Mouse (Mus musculus) stomach, embryonic 15.5 days (tissue): Measurements from ENCODE around the gene Plekhm1. TPM values are rescaled to one million over a fixed set of nuclear protein-coding genes. Genes with fewer than 3 reads are reported as not detected.
"Not testable (repeated sequence)": the region's sequence is repeated elsewhere in the genome, so short reads cannot be mapped to it uniquely, and the experiment has no call there.

Experiments used
- ATAC-seq: fragments of 200-750 bp; cut with Nextera tagmentation; 2 replicates; pipeline ENCODE4 v1.8.0; 2017; ENCODE audit warnings: low read depth, moderate number of reproducible peaks, moderate TSS enrichment; ENCODE audit not compliant: insufficient read depth, low FRiP score
- H3K27ac ChIP-seq: fragments of 300-500 bp; sonication (generic); 2 replicates; pipeline ENCODE4 v1.5.1; 2015; ENCODE audit warnings: mild to moderate bottlenecking, inconsistent platforms
- H3K27me3 ChIP-seq: fragments of 300-500 bp; sonication (generic); replicated peaks from 2 replicates; pipeline ENCODE4 v1.6.1; 2015; ENCODE audit warnings: inconsistent platforms
- H3K36me3 ChIP-seq: fragments of 300-500 bp; sonication (generic); 2 replicates; pipeline ENCODE4 v1.6.1; 2015; ENCODE audit warnings: inconsistent platforms
- H3K4me1 ChIP-seq: fragments of 300-500 bp; sonication (generic); 2 replicates; pipeline ENCODE4 v1.6.1; 2015; ENCODE audit warnings: inconsistent platforms
- H3K4me2 ChIP-seq: fragments of 300-500 bp; sonication (generic); 2 replicates; pipeline ENCODE4 v1.6.1; 2015; ENCODE audit warnings: mild to moderate bottlenecking, inconsistent platforms
- H3K4me3 ChIP-seq: fragments of 300-500 bp; sonication (generic); replicated peaks from 2 replicates; pipeline ENCODE4 v1.5.1; 2015; ENCODE audit warnings: inconsistent platforms
- H3K9ac ChIP-seq: fragments of 300-500 bp; sonication (generic); 2 replicates; pipeline ENCODE4 v1.6.1; 2015; ENCODE audit warnings: inconsistent platforms
- H3K9me3 ChIP-seq: fragments of 300-500 bp; sonication (generic); 2 replicates; pipeline ENCODE4 v1.6.1; 2016; ENCODE audit warnings: inconsistent platforms
- whole genome bisulfite sequencing: fragments of 180-500 bp; shearing (Covaris S2); methylation state at CpG from one replicate; pipeline ENCODE4 v1.1.7; 2015; 5-methylcytosine and 5-hydroxymethylcytosine counted together
- polyA plus RNA-seq: library from polyadenylated mRNA; unstranded; fragments of >200 nt; fragmentation: Nextera tagmentation; extraction: Ambion mirVana; gene quantifications from 2 replicates; pipeline ENCODE4 v1.2.1, GENCODE M21; 2015

Gene Plekhm1
- polyA plus RNA-seq: 5.9 and 6.2 TPM in 2 replicates

DNA sequence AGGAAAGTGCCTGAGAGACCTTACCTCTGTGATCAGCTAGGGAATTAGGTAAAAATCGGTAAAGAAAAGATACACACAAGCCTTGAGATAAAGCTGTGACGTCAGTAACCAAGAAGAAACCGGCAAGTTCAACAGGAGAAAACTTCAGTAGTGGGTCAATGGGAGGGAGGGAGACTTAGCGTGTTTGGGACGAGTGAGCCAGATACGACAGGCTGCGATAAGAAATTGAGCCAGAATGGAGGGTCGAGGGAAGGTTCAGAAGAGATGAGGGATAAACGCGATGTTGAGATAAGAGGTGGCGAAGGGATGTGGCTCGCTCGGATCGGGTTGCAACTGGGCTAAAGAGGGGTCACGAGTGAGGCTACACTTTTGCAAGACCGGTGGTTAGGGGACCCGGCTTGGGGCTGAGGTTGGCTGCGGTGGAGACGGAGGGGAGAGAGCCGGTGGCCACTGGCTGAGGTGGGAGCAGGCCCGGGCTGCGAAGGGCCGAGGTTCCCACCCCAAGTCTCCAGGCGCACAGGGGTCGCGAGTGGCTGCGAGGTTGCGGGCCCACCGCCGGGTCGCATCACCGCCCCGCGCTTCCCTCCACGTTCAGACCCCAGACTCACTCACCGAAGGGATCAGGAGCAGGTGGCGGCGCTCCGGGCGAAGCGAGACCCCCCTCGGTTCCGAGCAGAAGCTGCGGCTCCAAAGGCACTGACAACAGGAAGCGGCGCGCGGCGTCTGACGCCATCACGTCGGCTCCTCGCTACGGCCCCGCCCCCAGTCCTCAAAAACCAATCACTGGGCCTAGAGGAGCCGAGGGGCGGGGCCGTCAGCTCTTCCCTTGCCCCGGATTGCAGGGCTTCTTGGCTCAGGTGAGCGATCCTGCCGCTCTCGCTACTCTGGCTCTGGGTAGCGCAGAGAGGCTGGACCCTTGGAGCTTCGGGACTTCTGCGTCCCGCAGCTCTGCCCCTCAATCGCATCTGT lies at the start of gene Plekhm1:
Plekhm1 (minus strand) TSS at position 707 of the 969 bp plus-strand sequence.
- peak; percentile 97 for ATAC-seq
- Histone ChIP-seq H3K4me2 (peak within 1 kb of the TSS; percentile 94), H3K4me1 (peaks cover 11% of the 10 kb centered on the region; the same call in 1 of the 2 replicates), H3K9me3 (no peaks in the 10 kb centered on the region), H3K4me3 (peak within 1 kb of the TSS; percentile 87), H3K36me3 (no peaks in the 10 kb centered on the region), H3K27me3 (no peaks in the 10 kb centered on the region), H3K27ac (peak within 1 kb of the TSS; percentile 81), H3K9ac (peak within 1 kb of the TSS; percentile 62)
- WGBS: under 1% methylated on average over 67 of the region's 67 CpGs

DNA sequence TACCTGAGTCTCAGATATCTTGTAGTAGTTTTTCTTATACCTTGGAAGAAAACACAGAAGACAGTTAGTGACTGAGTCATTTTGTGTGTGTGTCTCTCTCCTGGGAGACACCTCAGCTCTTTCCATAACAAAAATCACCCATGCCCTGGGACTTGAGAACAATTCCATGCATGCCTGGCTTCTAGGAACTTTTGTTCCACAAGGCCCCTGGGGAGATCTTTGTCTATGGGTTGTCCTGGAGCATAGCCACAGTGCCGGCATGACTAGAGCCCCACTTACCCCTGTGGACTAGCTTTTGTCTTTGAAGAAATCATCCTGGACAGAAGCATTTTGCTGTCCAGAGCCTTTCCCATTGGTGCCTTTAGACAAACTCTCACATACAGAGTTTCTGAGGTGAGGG lies 38.6 kb upstream of the Plekhm1 start:
- not testable (repeated sequence) for ATAC-seq, H3K4me1 ChIP-seq, H3K9ac ChIP-seq, H3K4me2 ChIP-seq, H3K27me3 ChIP-seq, H3K9me3 ChIP-seq, H3K27ac ChIP-seq, H3K36me3 ChIP-seq, H3K4me3 ChIP-seq
- 84% methylated on average over 1 of the region's 1 CpGs for WGBS

DNA sequence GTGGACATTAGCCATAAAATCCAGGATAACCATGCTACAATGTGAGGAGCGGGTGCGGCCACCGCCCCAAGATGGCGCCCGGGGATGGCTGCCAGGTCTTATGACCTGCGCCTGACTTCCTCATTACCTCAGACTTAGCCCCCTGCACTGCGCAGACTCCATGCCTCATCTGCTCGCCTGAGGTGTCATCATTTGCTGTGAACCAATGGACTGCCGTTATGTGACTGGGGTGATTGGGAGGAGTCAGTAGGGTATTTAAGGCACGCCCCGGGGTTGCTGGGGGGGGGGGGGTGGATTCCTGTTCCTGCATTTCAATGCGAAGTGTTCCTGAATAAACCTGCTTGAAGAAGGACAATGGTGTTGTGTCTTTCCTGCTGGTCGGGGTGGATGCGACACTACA lies 37.2 kb upstream of the Plekhm1 start:
- not testable (repeated sequence) for H3K4me2 ChIP-seq, H3K9ac ChIP-seq, H3K4me1 ChIP-seq, H3K27ac ChIP-seq, H3K27me3 ChIP-seq, H3K4me3 ChIP-seq, ATAC-seq, H3K9me3 ChIP-seq, H3K36me3 ChIP-seq
- WGBS: 87% methylated on average over 14 of the region's 14 CpGs

DNA sequence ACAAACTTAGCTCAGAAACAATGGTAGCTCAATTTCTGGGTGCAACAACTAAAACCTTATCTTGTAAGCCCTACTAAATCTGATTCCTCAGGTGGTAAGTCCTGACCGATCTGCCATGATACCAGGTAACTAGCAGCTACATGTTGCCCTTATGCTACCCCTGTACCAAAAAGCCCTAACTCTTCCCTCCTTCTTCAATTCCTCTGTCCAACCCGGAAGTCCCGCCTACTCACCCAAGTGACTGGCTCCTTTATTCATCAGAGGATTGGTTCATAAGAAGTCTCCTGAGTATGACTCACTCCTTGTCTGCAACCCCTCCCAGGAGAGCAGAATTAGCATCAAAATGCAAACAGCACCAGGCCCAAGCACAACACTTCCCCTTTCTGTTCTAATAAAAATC lies 31.2 kb upstream of the Plekhm1 start:
- H3K27ac ChIP-seq: no peak overlapping the region

DNA sequence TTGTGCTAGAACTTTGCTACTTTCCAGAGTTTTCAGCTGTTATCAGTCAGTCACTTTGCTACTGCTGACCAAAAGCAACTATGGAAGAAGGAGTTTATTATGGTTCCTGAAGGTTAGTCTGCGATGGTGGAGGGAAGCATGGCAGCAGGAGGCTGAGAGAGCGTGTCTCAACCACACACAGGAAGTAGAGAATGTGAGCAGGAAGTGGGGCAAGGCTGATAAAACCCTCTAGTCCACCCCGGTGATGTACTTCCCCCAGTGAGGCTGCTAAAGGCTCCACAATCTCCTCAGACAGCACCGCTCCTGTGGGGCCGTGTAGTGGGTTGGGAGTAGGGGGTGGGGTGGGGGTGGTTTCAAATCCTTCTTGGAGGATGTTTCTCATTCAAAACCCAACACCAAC lies 23.8 kb upstream of the Plekhm1 start:
- no peak for ATAC-seq
- H3K27ac ChIP-seq: no peak overlapping the region
- H3K9me3 ChIP-seq: no peaks in the 10 kb centered on the region
- no peak overlapping the region for H3K4me3 ChIP-seq
- H3K36me3 ChIP-seq: no peaks in the 10 kb centered on the region
- no peak overlapping the region for H3K9ac ChIP-seq
- 79% methylated on average over 5 of the region's 5 CpGs for WGBS
- H3K4me1 ChIP-seq: no peaks in the 10 kb centered on the region
- no peak overlapping the region for H3K4me2 ChIP-seq
- no peaks in the 10 kb centered on the region for H3K27me3 ChIP-seq

More for the DNA sequence above, 31.2 kb upstream of the Plekhm1 start:
- ATAC-seq: no peak
- Histone ChIP-seq H3K9me3 (no peaks in the 10 kb centered on the region), H3K36me3 (no peaks in the 10 kb centered on the region), H3K4me3 (no peak overlapping the region), H3K27me3 (no peaks in the 10 kb centered on the region), H3K4me2 (no peak overlapping the region), H3K9ac (no peak overlapping the region), H3K4me1 (no peaks in the 10 kb centered on the region)
- WGBS: 92% methylated on average over 3 of the region's 3 CpGs

DNA sequence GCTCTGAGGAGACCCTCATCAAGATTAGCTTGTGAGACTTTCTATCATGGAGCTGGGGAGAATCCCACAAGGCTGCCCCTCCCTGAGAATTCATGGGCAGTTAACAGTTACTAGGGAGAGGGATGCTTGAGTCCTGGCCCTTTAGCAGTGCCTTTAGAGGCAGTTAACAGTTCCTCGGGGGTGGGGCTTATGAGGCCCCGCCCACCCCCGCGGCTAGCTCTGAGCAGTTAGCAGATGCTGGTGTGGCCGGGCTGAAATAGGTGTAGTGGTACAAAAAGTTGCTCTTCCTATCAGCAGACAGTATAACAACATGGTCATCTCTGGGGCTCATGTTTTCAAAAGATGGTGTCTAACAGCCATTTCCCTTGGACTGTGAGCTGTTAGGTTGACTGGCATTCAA lies 12.5 kb upstream of the Plekhm1 start:
- H3K4me2 ChIP-seq: no peak overlapping the region
- H3K9me3 ChIP-seq: no peaks in the 10 kb centered on the region
- no peaks in the 10 kb centered on the region for H3K36me3 ChIP-seq
- H3K27me3 ChIP-seq: no peaks in the 10 kb centered on the region
- ATAC-seq: no peak
- H3K27ac ChIP-seq: no peak overlapping the region
- H3K9ac ChIP-seq: no peak overlapping the region
- H3K4me3 ChIP-seq: no peak overlapping the region
- WGBS: 15% methylated on average over 5 of the region's 5 CpGs
- H3K4me1 ChIP-seq: no peaks in the 10 kb centered on the region

DNA sequence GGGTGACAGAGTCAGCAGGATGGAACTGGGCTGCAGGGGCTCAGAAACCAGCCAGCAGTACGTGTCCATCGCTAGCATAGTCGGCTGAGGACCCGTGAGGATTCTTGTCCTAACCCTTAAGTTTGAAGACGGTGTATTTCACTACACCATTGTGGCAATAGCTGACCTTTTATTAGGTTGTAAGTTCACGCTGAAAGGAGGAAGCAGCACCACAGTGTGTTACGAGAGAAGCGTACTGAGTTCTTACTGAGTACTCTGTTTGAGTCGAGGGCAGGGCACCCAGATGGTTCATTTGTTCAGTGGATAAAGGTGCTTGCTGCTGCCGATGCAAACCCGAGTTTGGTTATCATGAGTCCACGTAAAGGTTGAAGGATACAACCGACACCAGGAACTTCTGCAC lies 7.2 kb upstream of the Plekhm1 start:
- Histone ChIP-seq H3K4me3 (no peak overlapping the region), H3K4me2 (no peak overlapping the region), H3K4me1 (no peaks in the 10 kb centered on the region), H3K9me3 (no peaks in the 10 kb centered on the region), H3K36me3 (no peaks in the 10 kb centered on the region), H3K9ac (no peak overlapping the region), H3K27ac (no peak overlapping the region), H3K27me3 (no peaks in the 10 kb centered on the region)
- WGBS: 76% methylated on average over 13 of the region's 13 CpGs
- no peak for ATAC-seq

DNA sequence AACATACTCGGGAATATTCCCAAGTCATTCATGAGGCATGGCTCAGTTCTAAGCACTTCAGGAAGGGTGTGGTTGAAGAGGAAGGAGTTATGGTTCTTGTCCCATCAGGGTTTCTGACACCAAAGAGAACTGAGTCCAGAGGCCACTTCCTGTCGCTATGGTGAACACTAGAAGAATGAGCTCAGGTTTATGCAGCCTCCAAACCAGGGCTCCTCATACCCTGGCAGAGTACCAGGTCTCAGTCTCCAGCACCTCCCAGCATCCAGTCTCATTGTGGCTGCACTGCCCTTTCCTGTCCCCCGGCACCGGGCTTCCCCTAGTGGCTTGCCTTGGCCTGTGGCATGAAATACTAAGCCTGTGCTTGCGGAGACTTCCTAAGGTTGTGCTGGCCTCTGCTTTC lies 6.7 kb upstream of the Plekhm1 start:
- 67% methylated on average over 5 of the region's 5 CpGs for WGBS

DNA sequence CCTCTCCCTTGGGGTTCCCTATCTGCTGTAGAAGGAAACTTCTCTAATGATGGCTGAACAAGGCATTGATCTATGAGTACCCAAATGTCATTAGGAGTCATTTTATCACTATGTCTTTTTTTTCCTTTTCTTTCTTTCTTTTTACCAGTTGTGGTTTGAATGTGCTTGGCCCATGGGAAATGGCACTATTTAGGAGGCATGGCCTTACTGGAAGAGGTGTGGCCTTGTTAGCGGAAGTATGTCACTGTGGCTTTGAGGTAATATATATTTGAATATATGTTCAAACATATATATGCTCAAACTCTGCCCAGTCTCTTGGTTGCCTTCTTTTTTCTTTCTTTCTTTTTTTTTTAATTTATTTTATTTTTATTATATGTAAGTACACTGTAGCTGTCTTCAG lies 1.0 kb upstream of the Plekhm1 start:
- 78% methylated on average over 1 of the region's 1 CpGs for WGBS
- Histone ChIP-seq H3K4me1 (peaks cover 11% of the 10 kb centered on the region; the same call in 1 of the 2 replicates), H3K36me3 (no peaks in the 10 kb centered on the region), H3K27ac (peak overlapping the region; percentile 81; the same call in 1 of the 2 replicates), H3K4me3 (no peak overlapping the region), H3K9me3 (no peaks in the 10 kb centered on the region), H3K9ac (no peak overlapping the region), H3K27me3 (no peaks in the 10 kb centered on the region), H3K4me2 (peak overlapping the region; percentile 94)
- no peak for ATAC-seq

More for the DNA sequence above, 6.7 kb upstream of the Plekhm1 start:
- Histone ChIP-seq H3K4me2 (no peak overlapping the region), H3K36me3 (no peaks in the 10 kb centered on the region), H3K27ac (no peak overlapping the region), H3K9ac (no peak overlapping the region), H3K27me3 (no peaks in the 10 kb centered on the region), H3K4me1 (no peaks in the 10 kb centered on the region), H3K9me3 (no peaks in the 10 kb centered on the region), H3K4me3 (no peak overlapping the region)
- ATAC-seq: no peak

DNA sequence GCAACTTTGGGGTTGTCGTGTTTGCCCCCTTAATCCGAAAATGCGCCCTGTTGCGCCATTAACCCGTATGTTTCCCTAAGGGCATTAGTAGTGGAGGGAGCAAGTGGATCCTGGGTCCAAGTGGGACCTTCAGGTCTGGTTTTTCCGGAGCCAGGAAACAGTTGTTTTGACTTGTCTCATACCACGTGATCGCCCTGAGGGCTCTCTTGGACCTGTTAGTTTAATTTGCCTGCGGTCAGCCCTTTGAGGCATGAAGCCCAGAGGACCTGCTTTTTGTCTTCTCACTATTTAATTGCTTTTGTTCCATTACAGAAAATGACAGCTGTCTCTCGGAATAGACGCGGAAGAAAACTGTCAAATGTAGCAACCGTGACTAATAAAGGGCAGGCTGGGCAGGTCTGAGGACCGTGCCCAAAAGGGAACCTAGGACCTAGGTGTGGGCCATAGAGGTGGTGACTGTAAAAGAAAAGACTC lies 500 bp upstream of the Plekhm1 start:
- Histone ChIP-seq H3K4me2 (peak overlapping the region; percentile 94), H3K4me3 (peak overlapping the region; percentile 87), H3K27me3 (no peaks in the 10 kb centered on the region), H3K9me3 (no peaks in the 10 kb centered on the region), H3K36me3 (no peaks in the 10 kb centered on the region), H3K27ac (peak overlapping the region; percentile 81), H3K4me1 (peaks cover 11% of the 10 kb centered on the region; the same call in 1 of the 2 replicates), H3K9ac (peak overlapping the region; percentile 45; the same call in 1 of the 2 replicates)
- peak; percentile 27; the same call in 1 of the 2 replicates for ATAC-seq
- WGBS: under 1% methylated on average over 14 of the region's 14 CpGs

DNA sequence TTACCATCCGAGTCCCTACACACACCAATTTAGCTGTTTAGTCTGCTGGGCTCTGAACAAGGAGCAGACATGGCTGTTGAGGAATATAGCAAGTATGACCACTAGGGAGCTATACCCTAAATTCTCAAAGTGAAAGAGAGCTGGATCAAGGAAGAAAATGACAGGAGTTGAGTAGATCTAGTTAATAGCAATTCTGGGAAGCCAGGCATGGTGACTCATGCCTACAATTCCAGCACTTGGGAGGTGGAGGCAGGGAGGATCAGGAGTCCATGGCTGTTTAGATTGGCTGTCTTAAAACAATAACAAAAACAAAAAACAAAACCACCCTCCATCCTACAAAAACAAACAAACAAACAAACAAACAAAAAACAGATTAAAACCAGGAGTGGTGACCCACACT lies 1.2 kb downstream of the Plekhm1 start:
- no peak overlapping the region for H3K27ac ChIP-seq
- 70% methylated on average over 1 of the region's 1 CpGs for whole genome bisulfite sequencing
- ATAC-seq: no peak
- H3K4me1 ChIP-seq: peaks cover 13% of the 10 kb centered on the region; the same call in 1 of the 2 replicates
- H3K36me3 ChIP-seq: no peaks in the 10 kb centered on the region
- H3K9ac ChIP-seq: no peak overlapping the region
- H3K4me3 ChIP-seq: peak overlapping the region; percentile 87
- no peaks in the 10 kb centered on the region for H3K27me3 ChIP-seq
- H3K9me3 ChIP-seq: no peaks in the 10 kb centered on the region
- peak overlapping the region; percentile 94 for H3K4me2 ChIP-seq

DNA sequence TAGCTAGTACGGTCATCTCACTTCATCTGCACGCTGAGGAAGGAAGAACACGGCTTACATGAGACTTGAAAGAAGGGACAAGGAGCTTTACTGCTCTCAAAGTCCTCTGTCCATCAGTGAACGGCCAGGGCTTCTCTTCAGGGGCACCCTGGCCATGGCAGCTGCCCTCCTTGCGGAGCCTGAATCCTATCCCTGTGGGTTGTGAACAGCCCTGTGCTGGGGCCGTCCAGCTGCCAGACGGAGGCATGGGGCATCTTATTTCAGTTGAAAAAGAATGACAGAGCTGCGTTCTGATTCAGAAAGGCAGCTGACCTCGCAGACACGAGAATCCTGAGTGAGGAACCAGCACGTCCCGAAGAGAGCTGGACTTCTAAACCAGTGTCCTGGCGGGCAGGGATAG lies 3.6 kb downstream of the Plekhm1 start:
- ATAC-seq: no peak
- no peak overlapping the region for H3K4me2 ChIP-seq
- H3K9me3 ChIP-seq: no peaks in the 10 kb centered on the region
- 91% methylated on average over 13 of the region's 13 CpGs for WGBS
- H3K4me3 ChIP-seq: no peak overlapping the region
- 0 out of 2 replicates have a peak, but pooled peaks cover 3% of the 10 kb centered on the region for H3K36me3 ChIP-seq
- no peaks in the 10 kb centered on the region for H3K27me3 ChIP-seq
- no peak overlapping the region for H3K27ac ChIP-seq
- H3K4me1 ChIP-seq: peaks cover 13% of the 10 kb centered on the region; the same call in 1 of the 2 replicates
- H3K9ac ChIP-seq: no peak overlapping the region
